Mouse (Mus musculus): Measurements from ENCODE around the gene Crk.

Gene Crk

GRCm38 (mm10) chr11:75738477-75738821 lies 59.4 kb downstream of the Crk start:
- no peak for DNase-seq (ENCODE audit: low spot score)

- DNase-seq (ENCODE audit: low spot score): no peak
Measured at GRCm38 (mm10) chr11:75740204-75740603, 61.1 kb downstream of the Crk start.

GRCm38 (mm10) chr11:75741615-75742014 lies 62.6 kb downstream of the Crk start:
- no peak for DNase-seq (ENCODE audit: low spot score)

- no peak for DNase-seq (ENCODE audit: low spot score)
Measured at GRCm38 (mm10) chr11:75744761-75745160, 65.7 kb downstream of the Crk start.

- DNase-seq (ENCODE audit: low spot score): no peak
Measured at GRCm38 (mm10) chr11:75750537-75750936, 71.5 kb downstream of the Crk start.

- DNase-seq (ENCODE audit: low spot score): no peak
Measured at GRCm38 (mm10) chr11:75751082-75751481, 72.0 kb downstream of the Crk start.

Data from adipocyte (in vitro differentiated cells).